24 mouse cellular contexts compared by ENCODE assay signal in genomic region chr7:121933675-121934074, GRCm38 (mm10). TPM values are rescaled to one million over a fixed set of nuclear protein-coding genes. Genes with fewer than 3 reads are reported as not detected.
DNase-seq lines count a peak whose midpoint lies in the region; ATAC-seq and TF ChIP-seq lines count a peak whose summit lies in the region.
"Had no signal": no experiment of that assay in that cellular context is flagged by ENCODE, and none has a peak within 500 bp of the region (broad histone marks: within the 10 kb centered on the region; RNA-seq: fewer than 3 reads in every experiment).

No protein-coding gene starts in this region.

- no peak overlapping the region for H3K4me2 ChIP-seq in heart, embryonic 12.5 days
- H3K4me2 ChIP-seq: embryonic facial prominence, embryonic 12.5 days; forebrain, embryonic 13.5 days; heart, embryonic 15.5 days; hindbrain, embryonic 14.5 days; neural tube, embryonic 15.5 days had no signal

- no peak overlapping the region for H3K27ac ChIP-seq in heart, embryonic 12.5 days (ENCODE audit: poor library complexity, severe bottlenecking)
- H3K27ac ChIP-seq in kidney, adult 2 months (ENCODE audit: insufficient read depth, low read depth, low read length): peak overlapping the region; percentile 70
- H3K27ac ChIP-seq: embryonic facial prominence, embryonic 12.5 days; forebrain, embryonic 13.5 days; heart, embryonic 15.5 days; hindbrain, embryonic 14.5 days; neural tube, embryonic 15.5 days had no signal

- no peaks in the 10 kb centered on the region for H3K27me3 ChIP-seq in heart, embryonic 12.5 days (replicated peaks)
- no peaks in the 10 kb centered on the region for H3K27me3 ChIP-seq in kidney, adult 2 months (replicated peaks; ENCODE audit: control insufficient read depth, insufficient read depth, low read length)
- H3K27me3 ChIP-seq: embryonic facial prominence, embryonic 12.5 days; forebrain, embryonic 13.5 days; heart, embryonic 15.5 days; neural tube, embryonic 15.5 days; Patski had no signal

- no peak for ATAC-seq in heart, embryonic 12.5 days (ENCODE audit: insufficient number of reproducible peaks, low FRiP score)
- ATAC-seq: forebrain, embryonic 13.5 days; liver, postnatal 0 days; midbrain, embryonic 16.5 days; Patski had no signal

- H3K9ac ChIP-seq in heart, embryonic 12.5 days: no peak overlapping the region
- H3K9ac ChIP-seq: embryonic facial prominence, embryonic 12.5 days; forebrain, embryonic 13.5 days; heart, embryonic 15.5 days; hindbrain, embryonic 14.5 days; liver, postnatal 0 days; neural tube, embryonic 15.5 days had no signal

- peaks cover 28% of the 10 kb centered on the region for H3K36me3 ChIP-seq in heart, embryonic 12.5 days
- no peaks in the 10 kb centered on the region for H3K36me3 ChIP-seq in kidney, adult 2 months (ENCODE audit: control insufficient read depth, insufficient read depth, low read length)
- H3K36me3 ChIP-seq: heart, embryonic 15.5 days had no signal

- 52% methylated on average over 6 of the region's 6 CpGs for WGBS in heart, embryonic 12.5 days
- 75% methylated on average over 6 of the region's 6 CpGs for WGBS in kidney, adult 2 months

- H3K4me3 ChIP-seq in heart, embryonic 12.5 days: no peak overlapping the region
- no peak overlapping the region for H3K4me3 ChIP-seq in kidney, adult 2 months (ENCODE audit: insufficient read depth, low read depth, low read length)
- H3K4me3 ChIP-seq: embryonic facial prominence, embryonic 12.5 days; erythroblast, embryonic 14.5 days; forebrain, embryonic 13.5 days; heart, embryonic 15.5 days; neural tube, embryonic 15.5 days had no signal

- peak; percentile 92 for DNase-seq in heart, adult 11 months
- no peak for DNase-seq in kidney, adult 2 months
- no peak for DNase-seq in kidney, adult 9 months
- DNase-seq in lung, adult 18-20 months: peak; percentile 69 to 82
- peak; percentile 63 for DNase-seq in lung, postnatal 25 days (ENCODE audit: low spot score)
- DNase-seq in layer of hippocampus, adult 8-10 months (ENCODE audit: low spot score in 2 of 2): no peak
- no peak for DNase-seq in embryo, embryonic 10 days (ENCODE audit: low spot score)
- DNase-seq: adrenal gland, adult 8-10 months; cerebellum, adult 9-11 months; gastrocnemius, postnatal 14 days; left cerebral cortex, postnatal 4 days; liver; liver, postnatal 0 days; right cerebral cortex, postnatal 14 days; spleen, adult 18-20 months had no signal

- TF ChIP-seq CTCF in kidney, adult 2 months (conservative IDR thresholded peaks at IDR 0.05; ENCODE audit: insufficient read depth, insufficient read length, low read depth, low read length): no peak

- peaks cover 41% of the 10 kb centered on the region for H3K4me1 ChIP-seq in heart, embryonic 12.5 days (replicated peaks)
- H3K4me1 ChIP-seq in kidney, adult 2 months (ENCODE audit: control insufficient read depth, insufficient read depth, low read length): no peaks in the 10 kb centered on the region; the same call in 1 of the 2 replicates

- no peak for TF ChIP-seq POLR2A in kidney, adult 2 months (IDR thresholded peaks at IDR 0.05; ENCODE audit: low read depth, low read length)

- no peaks in the 10 kb centered on the region for H3K9me3 ChIP-seq in heart, embryonic 12.5 days (replicated peaks)
- H3K9me3 ChIP-seq: embryonic facial prominence, embryonic 12.5 days; forebrain, embryonic 13.5 days; heart, embryonic 15.5 days; neural tube, embryonic 15.5 days had no signal

RNA-seq across cellular contexts. Expression of gene Cog7, which starts 47.8 kb away (rescaled TPM):
- 18.1 and 18.8 TPM in 2 replicates for polyA plus RNA-seq in heart, embryonic 12.5 days (2016; fragmentation: Nextera tagmentation; extraction: Ambion mirVana)
- 39.9 and 41.7 TPM in 2 replicates for polyA plus RNA-seq in kidney, adult 2 months (2012; rRNA removed)
- 10 to 100 TPM; 41.5 to 47.1 (median 43.7) TPM for total RNA-seq in layer of hippocampus, adult 8-10 months (2022)

Comparison
In these comparisons a context has a peak if more than half of its experiments do, and no peak if none do; other contexts are left out.
1. DNase-seq: peak in heart, adult 11 months (single experiment), lung, adult 18-20 months (2 of 2) and lung, postnatal 25 days (single experiment); none in kidney, adult 2 months (single experiment), kidney, adult 9 months (single experiment), layer of hippocampus, adult 8-10 months (0 of 2) and embryo, embryonic 10 days (single experiment).